Comparison of ENCODE assay signal across 12 mouse cellular contexts in the genomic region with DNA sequence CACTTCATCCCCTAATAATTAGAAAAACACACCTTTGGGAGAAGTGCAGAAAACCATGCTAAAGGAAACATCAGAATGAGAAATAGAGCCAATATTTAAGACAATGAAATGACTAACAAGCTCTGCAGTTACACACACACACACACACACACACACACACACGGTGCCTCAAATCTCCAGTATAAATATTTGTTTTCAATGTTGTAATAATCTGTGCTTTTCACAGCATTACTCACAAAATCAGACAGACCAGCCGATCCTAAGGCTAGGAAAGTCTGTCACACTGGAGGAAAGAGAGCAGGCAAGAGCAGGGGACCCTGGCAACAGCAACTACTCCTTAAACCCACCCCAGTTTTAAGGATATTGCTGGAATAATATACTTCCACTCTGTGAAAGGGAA.
DNase-seq lines count a peak whose midpoint lies in the region; ATAC-seq and TF ChIP-seq lines count a peak whose summit lies in the region.
"Had no signal": no experiment of that assay in that cellular context is flagged by ENCODE, and none has a peak within 500 bp of the region (broad histone marks: within the 10 kb centered on the region; RNA-seq: fewer than 3 reads in every experiment).

No protein-coding gene starts in this region.

- ATAC-seq in hindbrain, embryonic 12.5 days (ENCODE audit: low FRiP score), result no peak
- ATAC-seq in hindbrain, postnatal 0 days, result no peak
- ATAC-seq in embryonic facial prominence, embryonic 15.5 days (ENCODE audit: insufficient number of reproducible peaks, low FRiP score, low TSS enrichment, low read depth), result no peak
- ATAC-seq: liver, embryonic 12.5 days had no signal

- no peak overlapping the region for H3K4me3 ChIP-seq in hindbrain, embryonic 12.5 days
- H3K4me3 ChIP-seq in hindbrain, postnatal 0 days (ENCODE audit: low read length), result no peak overlapping the region
- H3K4me3 ChIP-seq in lung, adult 2 months (replicated peaks; ENCODE audit: extremely low read depth, low read depth, low read length), result no peak overlapping the region
- H3K4me3 ChIP-seq in embryonic facial prominence, embryonic 15.5 days (replicated peaks), result 0 out of 2 replicates have a peak overlapping the region, but pooled peaks have one; percentile 24
- no peak overlapping the region for H3K4me3 ChIP-seq in small intestine, adult 2 months (ENCODE audit: low read depth, low read length)
- H3K4me3 ChIP-seq: heart, adult 2 months; hindbrain, embryonic 15.5 days; liver, embryonic 12.5 days; midbrain, embryonic 12.5 days had no signal

- no peak for TF ChIP-seq CTCF in hindbrain, postnatal 0 days (IDR thresholded peaks at IDR 0.05; ENCODE audit: low read depth)
- TF ChIP-seq CTCF in lung, adult 2 months (IDR thresholded peaks at IDR 0.05; ENCODE audit: insufficient read depth, low read length), result no peak
- no peak for TF ChIP-seq CTCF in small intestine, adult 2 months (IDR thresholded peaks at IDR 0.05; ENCODE audit: extremely low read depth, insufficient read length, insufficient replicate concordance, low read depth, low read length)

- H3K4me2 ChIP-seq in hindbrain, embryonic 12.5 days (replicated peaks), result no peak overlapping the region
- no peak overlapping the region for H3K4me2 ChIP-seq in hindbrain, postnatal 0 days (ENCODE audit: low read depth, low read length)
- H3K4me2 ChIP-seq in embryonic facial prominence, embryonic 15.5 days (replicated peaks), result peak overlapping the region; percentile 44
- H3K4me2 ChIP-seq: liver, embryonic 12.5 days; midbrain, embryonic 12.5 days had no signal

- H3K9ac ChIP-seq in hindbrain, embryonic 12.5 days, result no peak overlapping the region
- H3K9ac ChIP-seq in hindbrain, postnatal 0 days (replicated peaks; ENCODE audit: low read length), result no peak overlapping the region; the same call in 1 of the 2 replicates
- H3K9ac ChIP-seq in embryonic facial prominence, embryonic 15.5 days, result no peak overlapping the region
- H3K9ac ChIP-seq: hindbrain, embryonic 15.5 days; liver, embryonic 12.5 days; midbrain, embryonic 12.5 days had no signal

- no peaks in the 10 kb centered on the region for H3K36me3 ChIP-seq in hindbrain, embryonic 12.5 days
- H3K36me3 ChIP-seq in hindbrain, postnatal 0 days (ENCODE audit: insufficient read depth, low read length), result no peaks in the 10 kb centered on the region
- no peaks in the 10 kb centered on the region for H3K36me3 ChIP-seq in embryonic facial prominence, embryonic 15.5 days
- H3K36me3 ChIP-seq in small intestine, adult 2 months (ENCODE audit: control insufficient read depth, insufficient read depth, low read length), result no peaks in the 10 kb centered on the region
- H3K36me3 ChIP-seq: hindbrain, embryonic 15.5 days; liver, embryonic 12.5 days; midbrain, embryonic 12.5 days had no signal

- TF ChIP-seq POLR2A in lung, adult 2 months (IDR thresholded peaks at IDR 0.05; ENCODE audit: borderline replicate concordance, extremely low read depth, low read depth, low read length), result no peak
- no peak for TF ChIP-seq POLR2A in small intestine, adult 2 months (IDR thresholded peaks at IDR 0.05; ENCODE audit: low read depth, low read length)

- 0 out of 2 replicates have a peak overlapping the region, but pooled peaks have one; percentile 1 for H3K27ac ChIP-seq in hindbrain, embryonic 12.5 days
- H3K27ac ChIP-seq in hindbrain, postnatal 0 days, result no peak overlapping the region
- H3K27ac ChIP-seq in embryonic facial prominence, embryonic 15.5 days (replicated peaks), result peak overlapping the region; percentile 81
- peak overlapping the region; percentile 61 for H3K27ac ChIP-seq in small intestine, adult 2 months (ENCODE audit: insufficient read depth, low read depth, low read length)
- H3K27ac ChIP-seq: heart, adult 2 months; liver, embryonic 12.5 days; midbrain, embryonic 12.5 days had no signal

- H3K4me1 ChIP-seq in hindbrain, embryonic 12.5 days, result peaks cover 9% of the 10 kb centered on the region
- 0 out of 2 replicates have a peak, but pooled peaks cover 4% of the 10 kb centered on the region for H3K4me1 ChIP-seq in hindbrain, postnatal 0 days (ENCODE audit: insufficient read depth, low read length)
- peaks cover under 1% of the 10 kb centered on the region; the same call in 1 of the 2 replicates for H3K4me1 ChIP-seq in lung, adult 2 months (ENCODE audit: control insufficient read depth, insufficient read depth, low read length)
- H3K4me1 ChIP-seq in embryonic facial prominence, embryonic 15.5 days, result peaks cover 39% of the 10 kb centered on the region
- H3K4me1 ChIP-seq in small intestine, adult 2 months (ENCODE audit: control insufficient read depth, insufficient read depth, insufficient read length, low read length), result no peaks in the 10 kb centered on the region; the same call in 1 of the 2 replicates

- no peak for DNase-seq in hindbrain, postnatal 0 days (ENCODE audit: low spot score)
- DNase-seq in lung, postnatal 10 days, result peak; percentile 18
- no peak for DNase-seq in lung, adult 2 months
- no peak for DNase-seq in adrenal gland, postnatal 36 days
- DNase-seq in layer of hippocampus, postnatal 14 days (ENCODE audit: low spot score in 2 of 2), result no peak

- 73% methylated on average over 2 of the region's 2 CpGs for WGBS in hindbrain, embryonic 12.5 days
- WGBS in hindbrain, postnatal 0 days, result 70% methylated on average over 2 of the region's 2 CpGs
- WGBS in lung, adult 2 months, result 20% methylated on average over 2 of the region's 2 CpGs
- 24% methylated on average over 2 of the region's 2 CpGs for WGBS in embryonic facial prominence, embryonic 15.5 days
- WGBS in small intestine, adult 2 months, result 43% methylated on average over 2 of the region's 2 CpGs

- H3K27me3 ChIP-seq in hindbrain, embryonic 12.5 days, result peaks cover 2% of the 10 kb centered on the region
- H3K27me3 ChIP-seq in hindbrain, postnatal 0 days (ENCODE audit: insufficient read depth, low read length), result no peaks in the 10 kb centered on the region
- no peaks in the 10 kb centered on the region for H3K27me3 ChIP-seq in embryonic facial prominence, embryonic 15.5 days
- no peaks in the 10 kb centered on the region for H3K27me3 ChIP-seq in small intestine, adult 2 months (ENCODE audit: control insufficient read depth, insufficient read depth, low read length)
- H3K27me3 ChIP-seq: hindbrain, embryonic 15.5 days; liver, embryonic 12.5 days; midbrain, embryonic 12.5 days had no signal

- H3K9me3 ChIP-seq in hindbrain, embryonic 12.5 days (replicated peaks), result no peaks in the 10 kb centered on the region
- no peaks in the 10 kb centered on the region for H3K9me3 ChIP-seq in hindbrain, postnatal 0 days (ENCODE audit: low read length)
- H3K9me3 ChIP-seq in embryonic facial prominence, embryonic 15.5 days (replicated peaks), result no peaks in the 10 kb centered on the region
- H3K9me3 ChIP-seq: hindbrain, embryonic 15.5 days; liver, embryonic 12.5 days; midbrain, embryonic 12.5 days had no signal
